Mouse (Mus musculus) MEL (cell line): ENCODE results near the gene Defb22.

Source experiments
- CTCF ChIP-seq, 3 experiments: IDR thresholded peaks in 2 of 3; conservative IDR thresholded peaks in 1 of 3; 2 replicates each; pipeline ENCODE4 v1.5.1; 2011 to 2012; ENCODE audit warnings: low read length in 3 of 3, low read depth in 2 of 3, mild to moderate bottlenecking in 2 of 3, improper control_type of control experiment in 1 of 3, inconsistent platforms in 1 of 3, mixed read lengths in 1 of 3, moderate library complexity in 1 of 3; ENCODE audit not compliant: control insufficient read depth in 1 of 3, insufficient read depth in 1 of 3, poor library complexity in 1 of 3, severe bottlenecking in 1 of 3
- GATA1 ChIP-seq: IDR thresholded peaks from 2 replicates; pipeline ENCODE4 v1.6.1; 2011; ENCODE audit warnings: low read depth, low read length, improper control_type of control experiment
- MEF2A ChIP-seq: IDR thresholded peaks from 2 replicates; pipeline ENCODE4 v1.6.1; 2014; ENCODE audit warnings: low read depth, mild to moderate bottlenecking, inconsistent platforms, low read length, improper control_type of control experiment; ENCODE audit not compliant: poor library complexity, insufficient replicate concordance, severe bottlenecking; ENCODE audit errors: extremely low read depth
- POLR2A ChIP-seq, 2 experiments: IDR thresholded peaks; 2 replicates each; pipeline ENCODE4 v1.6.1; 2011 to 2012; ENCODE audit warnings: low read length in 2 of 2, mild to moderate bottlenecking in 2 of 2, control low read depth in 1 of 2, improper control_type of control experiment in 1 of 2, low read depth in 1 of 2, moderate library complexity in 1 of 2; ENCODE audit not compliant: control insufficient read depth in 1 of 2, insufficient read depth in 1 of 2, poor library complexity in 1 of 2
- TAL1 ChIP-seq: IDR thresholded peaks from 2 replicates; pipeline ENCODE4 v1.6.1; 2012; ENCODE audit warnings: mild to moderate bottlenecking, inconsistent platforms, low read length, moderate library complexity, mixed read lengths
- TCF12 ChIP-seq: IDR thresholded peaks from 2 replicates; pipeline ENCODE4 v1.6.1; 2014; ENCODE audit warnings: low read depth, mild to moderate bottlenecking, inconsistent platforms, low read length, improper control_type of control experiment, moderate library complexity
- ZC3H11A ChIP-seq: IDR thresholded peaks from 2 replicates; pipeline ENCODE4 v1.6.1; 2012; ENCODE audit warnings: low read depth, mild to moderate bottlenecking, inconsistent platforms, low read length, improper control_type of control experiment
- ZKSCAN1 ChIP-seq: IDR thresholded peaks from 2 replicates; pipeline ENCODE4 v1.6.1; 2012; ENCODE audit warnings: low read depth, mild to moderate bottlenecking, inconsistent platforms, low read length, improper control_type of control experiment, moderate library complexity

- TF ChIP-seq TCF12 (no peak), TAL1 (no peak), CTCF (IDR thresholded peaks at IDR 0.05 in 2 of 3, conservative IDR thresholded peaks at IDR 0.05 in 1 of 3; ENCODE audit: control insufficient read depth in 1 of 3, insufficient read depth in 1 of 3, low read depth in 2 of 3, low read length in 3 of 3, poor library complexity in 1 of 3, severe bottlenecking in 1 of 3) (peak in 2 of 3 experiments; percentile 15 to 18; a peak in 1 of 6 replicates), ZKSCAN1 (no peak), POLR2A (IDR thresholded peaks at IDR 0.05; ENCODE audit: control insufficient read depth in 1 of 2, insufficient read depth in 1 of 2, low read depth in 1 of 2, low read length in 2 of 2, poor library complexity in 1 of 2) (no peak), MEF2A (no peak), ZC3H11A (no peak), GATA1 (no peak)
These were observed 25.3 kb downstream of the Defb22 start, which contains the start of gene Defb23 for GRCm38 (mm10) chr2:152464570-152465150.
